Mouse (Mus musculus): Measurements from ENCODE around the gene Sh2d3c.

DNA sequence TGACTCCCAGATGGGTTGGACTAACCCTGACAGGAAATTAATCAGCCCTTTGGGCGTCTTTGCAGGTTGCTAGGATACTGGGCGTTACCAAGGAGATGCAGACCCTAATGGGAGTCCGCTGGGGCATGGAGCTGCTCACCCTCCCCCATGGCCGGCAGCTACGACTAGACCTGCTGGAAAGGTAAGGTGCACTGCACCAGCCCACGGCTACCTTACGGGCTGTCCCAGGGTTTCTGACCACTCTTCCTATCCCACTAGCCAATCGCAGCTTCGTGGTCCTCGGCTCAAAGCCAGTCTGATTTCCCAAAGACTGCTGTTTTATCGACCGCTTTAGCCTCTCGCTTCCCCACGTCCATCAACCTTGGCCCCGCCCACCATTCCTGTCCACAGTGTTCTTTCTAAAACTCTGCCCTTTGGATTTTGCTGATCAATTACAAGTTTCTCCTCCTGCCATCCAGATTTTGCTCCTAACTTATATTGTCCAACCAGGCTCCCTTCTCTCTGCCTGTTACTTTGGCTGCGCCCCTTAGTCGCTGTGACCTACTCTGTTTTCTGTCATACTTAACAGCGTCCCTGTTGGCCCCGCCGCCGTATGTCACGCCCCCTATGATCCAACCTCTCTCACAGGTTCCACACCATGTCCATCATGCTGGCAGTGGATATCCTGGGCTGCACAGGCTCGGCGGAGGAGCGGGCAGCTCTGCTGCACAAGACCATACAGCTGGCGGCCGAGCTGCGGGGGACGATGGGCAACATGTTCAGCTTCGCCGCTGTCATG, 30.2 kb downstream of the Sh2d3c start:
- TF ChIP-seq CTCF (IDR thresholded peaks at IDR 0.05; ENCODE audit: low read depth, low read length) = no peak
- no peak for TF ChIP-seq GATA1 (IDR thresholded peaks at IDR 0.05; ENCODE audit: borderline replicate concordance, low read length)

All from G1E (cell line).